Mouse (Mus musculus) MEL (cell line): ENCODE results near the gene Gipc1. TPM values are rescaled to one million over a fixed set of nuclear protein-coding genes. Genes with fewer than 3 reads are reported as not detected.

Source experiments
- DNase-seq: peaks from one replicate; pipeline ENCODE4 v3.0.0; 2011; ENCODE audit warnings: low read depth, low spot score
- H3K27ac ChIP-seq: 2 replicates; pipeline ENCODE4 v1.5.1; 2012; ENCODE audit warnings: low read depth, mild to moderate bottlenecking, control low read depth, low read length, moderate library complexity; ENCODE audit not compliant: control insufficient read depth
- H3K27me3 ChIP-seq, 2 experiments: fragments of 150-350 bp in 1 of 2; sonication (generic) in 1 of 2; 2 replicates each; pipeline ENCODE4 v1.6.1; 2012; ENCODE audit warnings: low read length in 2 of 2, mild to moderate bottlenecking in 2 of 2, improper control_type of control experiment in 1 of 2, moderate library complexity in 1 of 2; ENCODE audit not compliant: insufficient read depth in 2 of 2, control insufficient read depth in 1 of 2
- H3K36me3 ChIP-seq, 2 experiments: 2 replicates each; pipeline ENCODE4 v1.6.1; 2012 to 2014; ENCODE audit warnings: low read length in 2 of 2, improper control_type of control experiment in 1 of 2, inconsistent platforms in 1 of 2, mild to moderate bottlenecking in 1 of 2; ENCODE audit not compliant: insufficient read depth in 2 of 2, control insufficient read depth in 1 of 2
- H3K4me1 ChIP-seq, 2 experiments: fragments of 150-350 bp in 1 of 2; sonication (generic) in 1 of 2; 2 replicates each; pipeline ENCODE4 v1.6.1; 2012; ENCODE audit warnings: low read length in 2 of 2, improper control_type of control experiment in 1 of 2, mild to moderate bottlenecking in 1 of 2; ENCODE audit not compliant: insufficient read depth in 2 of 2, control insufficient read depth in 1 of 2
- H3K4me3 ChIP-seq, 2 experiments: fragments of 150-350 bp in 1 of 2; sonication (generic) in 1 of 2; 2 replicates each; pipeline ENCODE4 v1.5.1; 2012; ENCODE audit warnings: low read depth in 2 of 2, low read length in 2 of 2, mild to moderate bottlenecking in 2 of 2, moderate library complexity in 2 of 2, control low read depth in 1 of 2, improper control_type of control experiment in 1 of 2; ENCODE audit not compliant: control insufficient read depth in 1 of 2, insufficient read depth in 1 of 2
- H3K79me2 ChIP-seq: 2 replicates; pipeline ENCODE4 v1.6.1; 2012; ENCODE audit warnings: mild to moderate bottlenecking, low read length, moderate library complexity; ENCODE audit not compliant: control insufficient read depth, poor library complexity, insufficient read depth
- H3K9ac ChIP-seq: 2 replicates; pipeline ENCODE4 v1.6.1; 2012; ENCODE audit warnings: low read depth, mild to moderate bottlenecking, control low read depth, low read length, moderate library complexity; ENCODE audit not compliant: control insufficient read depth, poor library complexity, severe bottlenecking
- H3K9me3 ChIP-seq: fragments of 150-350 bp; sonication (generic); replicated peaks from 2 replicates; pipeline ENCODE4 v1.6.1; 2012; ENCODE audit warnings: mild to moderate bottlenecking, low read length, improper control_type of control experiment, moderate library complexity; ENCODE audit not compliant: insufficient read depth
- CHD1 ChIP-seq: IDR thresholded peaks from 2 replicates; pipeline ENCODE4 v1.6.1; 2012; ENCODE audit warnings: low read depth, mild to moderate bottlenecking, inconsistent platforms, low read length, improper control_type of control experiment
- ELF1 ChIP-seq: IDR thresholded peaks from 2 replicates; pipeline ENCODE4 v1.6.1; 2014; ENCODE audit warnings: low read depth, mild to moderate bottlenecking, inconsistent platforms, low read length, improper control_type of control experiment, moderate library complexity
- GABPA ChIP-seq: IDR thresholded peaks from 2 replicates; pipeline ENCODE4 v1.6.1; 2012; ENCODE audit warnings: low read depth, mild to moderate bottlenecking, inconsistent platforms, low read length, improper control_type of control experiment, moderate library complexity
- GATA1 ChIP-seq: IDR thresholded peaks from 2 replicates; pipeline ENCODE4 v1.6.1; 2011; ENCODE audit warnings: low read depth, low read length, improper control_type of control experiment
- HCFC1 ChIP-seq: IDR thresholded peaks from 2 replicates; pipeline ENCODE4 v1.6.1; 2012; ENCODE audit warnings: low read depth, mild to moderate bottlenecking, inconsistent platforms, low read length, improper control_type of control experiment, moderate library complexity
- JUND ChIP-seq: IDR thresholded peaks from 2 replicates; pipeline ENCODE4 v1.6.1; 2011; ENCODE audit warnings: low read depth, mild to moderate bottlenecking, improper control_type of control experiment, low read length
- MAFK ChIP-seq: IDR thresholded peaks from 2 replicates; pipeline ENCODE4 v1.6.1; 2011; ENCODE audit warnings: low read depth, mild to moderate bottlenecking, low read length, improper control_type of control experiment, borderline replicate concordance
- MAX ChIP-seq: IDR thresholded peaks from 2 replicates; pipeline ENCODE4 v1.6.1; 2011; ENCODE audit warnings: low read length, improper control_type of control experiment
- MEF2A ChIP-seq: IDR thresholded peaks from 2 replicates; pipeline ENCODE4 v1.6.1; 2014; ENCODE audit warnings: low read depth, mild to moderate bottlenecking, inconsistent platforms, low read length, improper control_type of control experiment; ENCODE audit not compliant: poor library complexity, insufficient replicate concordance, severe bottlenecking; ENCODE audit errors: extremely low read depth
- MYC ChIP-seq: IDR thresholded peaks from 2 replicates; pipeline ENCODE4 v1.6.1; 2011; ENCODE audit warnings: low read depth, mild to moderate bottlenecking, low read length, improper control_type of control experiment, moderate library complexity
- NRF1 ChIP-seq: IDR thresholded peaks from 2 replicates; pipeline ENCODE4 v1.6.1; 2014; ENCODE audit warnings: low read depth, mild to moderate bottlenecking, inconsistent platforms, low read length, improper control_type of control experiment, moderate library complexity; ENCODE audit not compliant: poor library complexity, insufficient read depth, severe bottlenecking
- RAD21 ChIP-seq: IDR thresholded peaks from 2 replicates; pipeline ENCODE4 v1.6.1; 2011; ENCODE audit warnings: mild to moderate bottlenecking, low read depth, low read length, improper control_type of control experiment
- RCOR1 ChIP-seq: IDR thresholded peaks from 2 replicates; pipeline ENCODE4 v1.6.1; 2012; ENCODE audit warnings: low read depth, mild to moderate bottlenecking, inconsistent platforms, low read length, improper control_type of control experiment
- USF1 ChIP-seq: IDR thresholded peaks from 2 replicates; pipeline ENCODE4 v1.6.1; 2014; ENCODE audit warnings: low read depth, mild to moderate bottlenecking, inconsistent platforms, low read length, improper control_type of control experiment, moderate library complexity
- ZKSCAN1 ChIP-seq: IDR thresholded peaks from 2 replicates; pipeline ENCODE4 v1.6.1; 2012; ENCODE audit warnings: low read depth, mild to moderate bottlenecking, inconsistent platforms, low read length, improper control_type of control experiment, moderate library complexity
- ZMIZ1 ChIP-seq: IDR thresholded peaks from 2 replicates; pipeline ENCODE4 v1.6.1; 2012; ENCODE audit warnings: low read depth, mild to moderate bottlenecking, inconsistent platforms, low read length, improper control_type of control experiment, moderate library complexity
- polyA plus RNA-seq, 2 experiments: library from polyadenylated mRNA; stranded (reverse) in 1 of 2; unstranded in 1 of 2; fragments of >175 nt in 1 of 2; fragments of >200 nt in 1 of 2; gene quantifications; 2 replicates each; pipeline versions ENCODE4 v1.2.1 to v1.2.4; 2012; ENCODE audit warnings: low replicate concordance in 2 of 2, low read depth in 1 of 2; ENCODE audit not compliant: insufficient read length in 2 of 2, insufficient read depth in 1 of 2, missing spikeins in 1 of 2
- total RNA-seq: library from RNA; depleted of rRNA; stranded (reverse); fragments of 300-350 nt; gene quantifications from 2 replicates; pipeline ENCODE4 v1.2.3, GENCODE M21; 2012

Gene Gipc1
- total and polyA plus RNA-seq, 3 experiments = 38.6 to 70.7 TPM; not detected in 1

DNA sequence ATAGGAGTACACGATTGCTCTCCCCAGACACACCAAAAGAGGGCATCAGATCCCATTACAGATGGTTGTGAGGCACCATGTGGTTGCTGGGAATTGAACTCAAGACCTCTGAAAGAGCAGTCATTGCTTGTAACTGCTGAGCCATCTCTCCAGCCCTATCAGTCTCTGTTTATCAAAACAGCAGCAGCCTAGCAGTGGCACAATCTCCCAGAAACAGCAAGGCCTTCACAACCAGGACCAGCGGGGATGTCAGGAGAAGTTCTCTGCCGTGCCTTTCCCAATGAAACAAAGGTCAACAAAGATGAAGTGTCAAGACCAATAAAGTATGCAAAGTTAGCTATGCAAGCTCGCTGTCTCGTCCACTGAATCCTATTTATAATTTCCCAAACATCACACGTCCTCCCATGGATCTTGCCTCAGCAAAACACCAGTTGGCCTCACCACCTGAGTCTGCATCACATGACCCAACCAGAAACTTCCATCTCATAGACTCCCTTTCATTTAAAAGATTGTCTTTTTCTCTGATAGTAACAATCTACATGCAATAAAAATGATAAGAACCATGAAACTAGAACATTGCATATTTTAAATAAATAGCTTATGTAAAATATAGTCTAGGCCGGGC is 20.3 kb upstream of the Gipc1 start:
- H3K4me3 ChIP-seq = no peak overlapping the region
- DNase-seq = no peak
- no peaks in the 10 kb centered on the region for H3K27me3 ChIP-seq
- no peak overlapping the region for H3K27ac ChIP-seq
- H3K9ac ChIP-seq = no peak overlapping the region
- H3K4me1 ChIP-seq = no peaks in the 10 kb centered on the region
- no peaks in the 10 kb centered on the region for H3K9me3 ChIP-seq
- TF ChIP-seq USF1 (peak; percentile 18; the same call in 1 of the 2 replicates), MAFK (no peak)
- no peaks in the 10 kb centered on the region for H3K79me2 ChIP-seq
- H3K36me3 ChIP-seq = no peaks in the 10 kb centered on the region

DNA sequence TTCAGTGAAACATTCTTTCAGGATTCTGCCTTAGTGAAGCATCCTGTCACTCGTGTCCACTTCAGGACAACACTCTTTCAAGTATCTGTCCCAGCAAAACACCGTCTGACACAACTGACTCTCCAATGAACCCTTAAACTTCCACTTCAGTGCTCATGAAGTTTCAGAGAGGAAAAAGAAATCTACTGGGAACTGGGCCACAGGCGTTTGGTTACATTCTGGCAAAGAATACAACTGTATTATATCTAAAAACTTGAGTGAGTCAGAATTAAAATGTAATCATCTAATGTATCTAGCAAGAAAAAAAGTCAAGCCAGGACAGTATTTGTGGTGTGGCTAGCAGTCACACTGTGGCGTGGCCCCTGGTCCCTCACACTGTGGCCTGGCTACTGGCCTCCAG is 13.6 kb upstream of the Gipc1 start:
- peak overlapping the region; percentile 82 for H3K27ac ChIP-seq
- peak overlapping the region in 1 of 2 experiments; percentile 9; a peak in 2 of 4 replicates for H3K4me3 ChIP-seq
- H3K9me3 ChIP-seq = no peaks in the 10 kb centered on the region
- TF ChIP-seq ZMIZ1 (no peak), RAD21 (no peak), RCOR1 (no peak), ELF1 (no peak), MYC (no peak), HCFC1 (no peak), GATA1 (no peak), GABPA (no peak), ZKSCAN1 (no peak), NRF1 (no peak), CHD1 (no peak), MAFK (no peak), MAX (no peak), USF1 (no peak), JUND (no peak), MEF2A (no peak)
- no peaks in the 10 kb centered on the region for H3K79me2 ChIP-seq
- peak overlapping the region; percentile 50 for H3K9ac ChIP-seq
- no peaks in the 10 kb centered on the region; a peak in 1 of 4 replicates for H3K27me3 ChIP-seq
- H3K4me1 ChIP-seq = peaks cover 2 to 16% of the 10 kb centered on the region in 2 experiments
- peaks cover 0 to 9% of the 10 kb centered on the region in 2 experiments; a peak in 2 of 4 replicates for H3K36me3 ChIP-seq
- no peak for DNase-seq
